Mouse (Mus musculus): ENCODE measurements at regions not wholly inside any gene's neighbourhood (a gene's known extent, or its start where the extent isn't known, plus 50 kb on each side); places are given as distances from the start of the nearest gene placed in this dataset.

- no peak for TF ChIP-seq POLR2A (IDR thresholded peaks at IDR 0.05; ENCODE audit: extremely low read depth, insufficient read depth, low read length)
- TF ChIP-seq CTCF (IDR thresholded peaks at IDR 0.05; ENCODE audit: extremely low read depth, insufficient read depth, low read length), result no peak
Observed at GRCm38 (mm10) chr11:31787376-31787775, 84.6 kb upstream of the Cpeb4 start.
